Mouse (Mus musculus) thymus, adult 2 months (tissue): ENCODE measurements around the gene Gm28047. TPM values are rescaled to one million over a fixed set of nuclear protein-coding genes. Genes with fewer than 3 reads are reported as not detected.

Source experiments
- DNase-seq: peaks from one replicate; pipeline ENCODE4 v3.0.0; 2021
- H3K27ac ChIP-seq: fragments of 200-500 bp; 2 replicates; pipeline ENCODE4 v1.5.1; 2012; ENCODE audit warnings: low read length, control low read depth; ENCODE audit not compliant: control insufficient read depth, insufficient read depth
- H3K27me3 ChIP-seq: fragments of 200-500 bp; 2 replicates; pipeline ENCODE4 v1.6.1; 2012; ENCODE audit warnings: mild to moderate bottlenecking, low read length, moderate library complexity, mixed read lengths; ENCODE audit not compliant: control insufficient read depth, insufficient read depth
- H3K36me3 ChIP-seq: fragments of 200-500 bp; 2 replicates; pipeline ENCODE4 v1.6.1; 2012; ENCODE audit warnings: mild to moderate bottlenecking, low read length, moderate library complexity; ENCODE audit not compliant: control insufficient read depth, insufficient read depth
- H3K4me1 ChIP-seq: fragments of 200-500 bp; replicated peaks from 2 replicates; pipeline ENCODE4 v1.6.1; 2012; ENCODE audit warnings: low read length; ENCODE audit not compliant: control insufficient read depth, insufficient read depth
- H3K4me3 ChIP-seq: fragments of 200-500 bp; 2 replicates; pipeline ENCODE4 v1.5.1; 2012; ENCODE audit warnings: mild to moderate bottlenecking, low read length, control low read depth, moderate library complexity; ENCODE audit not compliant: control insufficient read depth, insufficient read depth
- CTCF ChIP-seq: fragments of 200-500 bp; IDR thresholded peaks from 2 replicates; pipeline ENCODE4 v1.5.1; 2012; ENCODE audit warnings: mild to moderate bottlenecking, control low read depth, low read length, moderate library complexity, borderline replicate concordance; ENCODE audit not compliant: control insufficient read depth, poor library complexity, insufficient read depth; ENCODE audit errors: extremely low read depth
- POLR2A ChIP-seq: fragments of 200-500 bp; IDR thresholded peaks from 2 replicates; pipeline ENCODE4 v1.6.1; 2012; ENCODE audit warnings: mild to moderate bottlenecking, low read length, control low read depth, moderate library complexity; ENCODE audit not compliant: control insufficient read depth, poor library complexity, insufficient read depth; ENCODE audit errors: extremely low read depth
- WGBS: fragments of 180-500 bp; shearing (Covaris S2); methylation state at CpG from one replicate; pipeline ENCODE4 v1.1.7; 2018; 5-methylcytosine and 5-hydroxymethylcytosine counted together
- polyA plus RNA-seq: library from polyadenylated mRNA; depleted of rRNA; stranded (reverse); fragments of >200 nt; gene quantifications from 2 replicates; pipeline ENCODE4 v1.2.3, GENCODE M21; 2012

Gene Gm28047
- polyA plus RNA-seq, 1 experiment: not detected

- H3K4me1 ChIP-seq: peaks cover 15% of the 10 kb centered on the region
- H3K27me3 ChIP-seq: no peaks in the 10 kb centered on the region
- peak overlapping the region; percentile 46 for H3K27ac ChIP-seq
- peaks cover 3% of the 10 kb centered on the region; the same call in 1 of the 2 replicates for H3K36me3 ChIP-seq
- under 1% methylated on average over 9 of the region's 9 CpGs for WGBS
- TF ChIP-seq POLR2A: no peak
- TF ChIP-seq CTCF: no peak
- peak overlapping the region; percentile 52 for H3K4me3 ChIP-seq
- DNase-seq: no peak
Observed at GRCm38 (mm10) chr15:102518859-102519201, 106.0 kb downstream of the Gm28047 start.

- H3K27me3 ChIP-seq: no peaks in the 10 kb centered on the region
- DNase-seq: peak; percentile 99
- H3K27ac ChIP-seq: peak within 1 kb of the TSS; percentile 49
- TF ChIP-seq POLR2A (peak; percentile 57; the same call in 1 of the 2 replicates), CTCF (peak; percentile 49; the same call in 1 of the 2 replicates)
- peaks cover 15% of the 10 kb centered on the region for H3K4me1 ChIP-seq
- WGBS: under 1% methylated on average over 60 of the region's 60 CpGs
- H3K4me3 ChIP-seq: peak within 1 kb of the TSS; percentile 59
- no peaks in the 10 kb centered on the region for H3K36me3 ChIP-seq
Observed at GRCm38 (mm10) chr15:102517976-102518858, 106.7 kb downstream of the Gm28047 start, which contains the start of gene Tarbp2. Tarbp2 (plus strand) TSS chr15:102518192.

- Histone ChIP-seq H3K27me3 (no peaks in the 10 kb centered on the region), H3K4me3 (peak overlapping the region; percentile 51), H3K27ac (peak overlapping the region; percentile 18; the same call in 1 of the 2 replicates), H3K36me3 (no peaks in the 10 kb centered on the region), H3K4me1 (peaks cover 15% of the 10 kb centered on the region)
- DNase-seq: no peak
- 0 out of 2 replicates have a peak, but pooled peaks have one; percentile 41 for TF ChIP-seq POLR2A
- TF ChIP-seq CTCF: no peak
- under 1% methylated on average over 10 of the region's 10 CpGs for WGBS
Observed at GRCm38 (mm10) chr15:102517631-102517975, 107.3 kb downstream of the Gm28047 start.

- H3K27ac ChIP-seq: peak within 1 kb of the TSS; percentile 49; the same call in 1 of the 2 replicates
- H3K4me1 ChIP-seq: peaks cover 15% of the 10 kb centered on the region
- WGBS: 1% methylated on average over 43 of the region's 43 CpGs
- H3K4me3 ChIP-seq: peak within 1 kb of the TSS; percentile 59
- H3K27me3 ChIP-seq: no peaks in the 10 kb centered on the region
- TF ChIP-seq POLR2A: no peak
- TF ChIP-seq CTCF: 0 out of 2 replicates have a peak, but pooled peaks have one; percentile 6
- H3K36me3 ChIP-seq: no peaks in the 10 kb centered on the region
- DNase-seq: peak; percentile 78
Observed at GRCm38 (mm10) chr15:102516728-102517404, 108.0 kb downstream of the Gm28047 start, which contains the start of gene Map3k12. Map3k12 (minus strand) TSS chr15:102517064.

- Histone ChIP-seq H3K4me1 (peaks cover 15% of the 10 kb centered on the region), H3K36me3 (no peaks in the 10 kb centered on the region), H3K4me3 (peak overlapping the region; percentile 59), H3K27me3 (no peaks in the 10 kb centered on the region), H3K27ac (no peak overlapping the region)
- TF ChIP-seq POLR2A (no peak), CTCF (no peak)
- DNase-seq: no peak
- 19% methylated on average over 12 of the region's 12 CpGs for WGBS
Observed at GRCm38 (mm10) chr15:102516293-102516692, 108.6 kb downstream of the Gm28047 start.

DNA sequence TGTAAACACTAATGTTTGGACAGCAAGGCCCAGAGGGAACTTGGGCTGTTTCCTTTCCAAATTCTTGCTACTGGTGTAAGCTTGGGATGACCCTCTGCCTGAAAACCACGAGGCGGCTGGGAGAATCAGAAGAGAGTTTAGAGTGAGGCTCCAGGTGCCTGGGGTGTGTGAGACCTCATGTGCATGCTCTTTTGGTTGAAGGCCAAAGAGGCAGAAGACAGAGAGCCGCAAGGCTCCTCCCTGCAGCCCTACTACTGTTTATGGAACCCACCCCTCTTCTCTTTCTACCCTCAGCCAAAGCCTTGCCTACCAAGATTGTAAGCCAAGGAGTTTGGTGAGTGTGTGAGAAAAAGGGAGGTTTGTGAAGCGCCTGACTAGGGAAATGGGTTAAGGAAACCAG, 109.1 kb downstream of the Gm28047 start:
- DNase-seq: no peak
- no peaks in the 10 kb centered on the region for H3K27me3 ChIP-seq
- WGBS: 88% methylated on average over 4 of the region's 4 CpGs
- TF ChIP-seq POLR2A: no peak
- no peak for TF ChIP-seq CTCF
- H3K4me3 ChIP-seq: no peak overlapping the region
- no peaks in the 10 kb centered on the region for H3K36me3 ChIP-seq
- peaks cover 16% of the 10 kb centered on the region for H3K4me1 ChIP-seq
- H3K27ac ChIP-seq: no peak overlapping the region
